Mouse (Mus musculus): ENCODE results near the gene Slc47a1. TPM values are rescaled to one million over a fixed set of nuclear protein-coding genes. Genes with fewer than 3 reads are reported as not detected.
A peak's percentile ranks its signal among the peaks of the same experiment; 100 is the strongest.

Slc47a1 gene
- polyA plus RNA-seq, 1 experiment from 2014 or later: 26.8 TPM

DNA sequence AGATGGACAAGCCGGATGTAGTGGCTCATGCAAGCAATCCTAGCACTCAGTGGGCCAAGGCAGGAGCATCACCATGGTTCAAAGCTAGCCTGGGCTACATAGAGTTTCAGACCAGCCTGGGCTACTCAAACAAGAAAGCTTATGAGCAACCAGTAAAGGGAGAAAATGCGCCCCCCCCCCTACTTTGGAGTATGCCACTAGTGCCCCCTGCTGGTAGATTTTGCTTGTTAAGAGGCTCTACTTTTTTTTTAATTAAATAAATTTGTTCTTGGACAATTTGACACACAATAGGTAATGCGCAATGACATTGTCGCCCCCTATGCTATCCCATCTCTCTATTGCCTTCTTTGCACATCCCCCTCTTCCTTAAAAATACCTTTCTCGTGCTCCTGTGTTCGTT is 9.9 kb upstream of the Slc47a1 start:
- no peak overlapping the region for H3K27ac ChIP-seq (ENCODE audit: low read length)
- no peaks in the 10 kb centered on the region for H3K4me1 ChIP-seq (ENCODE audit: control insufficient read depth, insufficient read depth, low read length)
- H3K27me3 ChIP-seq (ENCODE audit: control insufficient read depth, insufficient read depth, low read length): no peaks in the 10 kb centered on the region
- H3K9ac ChIP-seq (ENCODE audit: low read length): no peak overlapping the region
- 66% methylated on average over 6 of the region's 6 CpGs for WGBS
- no peaks in the 10 kb centered on the region for H3K9me3 ChIP-seq (replicated peaks; ENCODE audit: control insufficient read depth, low read length)
- no peak for ATAC-seq (replicated peaks; ENCODE audit: extremely low read depth, insufficient read depth, low FRiP score)
- H3K4me3 ChIP-seq (ENCODE audit: low read length): no peak overlapping the region
- H3K4me2 ChIP-seq (ENCODE audit: low read depth, low read length): no peak overlapping the region
- no peaks in the 10 kb centered on the region for H3K36me3 ChIP-seq (ENCODE audit: control insufficient read depth, insufficient read depth)

GRCm38 (mm10) chr11:61387233-61387632 is 9.1 kb upstream of the Slc47a1 start:
- no peak overlapping the region for H3K4me3 ChIP-seq (ENCODE audit: low read length)
- no peak overlapping the region for H3K9ac ChIP-seq (ENCODE audit: low read length)
- no peaks in the 10 kb centered on the region for H3K4me1 ChIP-seq (ENCODE audit: control insufficient read depth, insufficient read depth, low read length)
- H3K36me3 ChIP-seq (ENCODE audit: control insufficient read depth, insufficient read depth): no peaks in the 10 kb centered on the region
- WGBS: 71% methylated on average over 6 of the region's 6 CpGs
- H3K4me2 ChIP-seq (ENCODE audit: low read depth, low read length): no peak overlapping the region
- ATAC-seq (replicated peaks; ENCODE audit: extremely low read depth, insufficient read depth, low FRiP score): no peak
- no peaks in the 10 kb centered on the region for H3K9me3 ChIP-seq (replicated peaks; ENCODE audit: control insufficient read depth, low read length)
- no peak overlapping the region for H3K27ac ChIP-seq (ENCODE audit: low read length)
- H3K27me3 ChIP-seq (ENCODE audit: control insufficient read depth, insufficient read depth, low read length): no peaks in the 10 kb centered on the region

GRCm38 (mm10) chr11:61385725-61386124 is 7.6 kb upstream of the Slc47a1 start:
- ATAC-seq (replicated peaks; ENCODE audit: extremely low read depth, insufficient read depth, low FRiP score): no peak

DNA sequence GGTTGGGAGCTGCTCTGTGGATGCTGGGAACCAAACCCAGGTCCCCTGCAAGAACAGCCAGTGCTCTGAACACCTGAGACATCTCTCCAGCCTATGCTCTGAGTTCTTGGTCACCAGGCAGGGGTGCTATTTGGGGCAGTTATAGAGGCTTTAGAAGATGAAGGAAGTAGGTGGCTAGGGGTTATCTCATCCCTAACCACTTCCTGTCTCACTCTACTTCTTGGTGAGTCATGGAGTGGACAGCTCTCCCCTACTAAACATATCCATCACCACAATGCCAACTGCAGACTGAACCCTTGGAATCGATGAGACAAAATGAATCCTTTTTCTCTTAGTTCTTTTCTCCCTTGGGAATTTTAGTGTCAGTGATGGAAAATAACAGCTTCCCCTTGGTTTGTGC is 3.1 kb upstream of the Slc47a1 start:
- no peak overlapping the region for H3K4me3 ChIP-seq (ENCODE audit: low read length)
- WGBS: 81% methylated on average over 1 of the region's 1 CpGs
- H3K36me3 ChIP-seq (ENCODE audit: control insufficient read depth, insufficient read depth): no peaks in the 10 kb centered on the region
- ATAC-seq (replicated peaks; ENCODE audit: extremely low read depth, insufficient read depth, low FRiP score): no peak
- H3K9me3 ChIP-seq (replicated peaks; ENCODE audit: control insufficient read depth, low read length): no peaks in the 10 kb centered on the region
- peaks cover 11% of the 10 kb centered on the region for H3K4me1 ChIP-seq (ENCODE audit: control insufficient read depth, insufficient read depth, low read length)
- peaks cover 17% of the 10 kb centered on the region for H3K27me3 ChIP-seq (ENCODE audit: control insufficient read depth, insufficient read depth, low read length)
- H3K9ac ChIP-seq (ENCODE audit: low read length): no peak overlapping the region
- H3K4me2 ChIP-seq (ENCODE audit: low read depth, low read length): no peak overlapping the region
- H3K27ac ChIP-seq (ENCODE audit: low read length): no peak overlapping the region

More at GRCm38 (mm10) chr11:61385725-61386124, 7.6 kb upstream of the Slc47a1 start:
- 53% methylated on average over 4 of the region's 4 CpGs for WGBS
- no peaks in the 10 kb centered on the region for H3K9me3 ChIP-seq (replicated peaks; ENCODE audit: control insufficient read depth, low read length)
- no peaks in the 10 kb centered on the region for H3K36me3 ChIP-seq (ENCODE audit: control insufficient read depth, insufficient read depth)
- no peak overlapping the region for H3K4me3 ChIP-seq (ENCODE audit: low read length)
- no peak overlapping the region for H3K27ac ChIP-seq (ENCODE audit: low read length)
- no peak overlapping the region for H3K4me2 ChIP-seq (ENCODE audit: low read depth, low read length)
- no peaks in the 10 kb centered on the region for H3K4me1 ChIP-seq (ENCODE audit: control insufficient read depth, insufficient read depth, low read length)
- H3K9ac ChIP-seq (ENCODE audit: low read length): no peak overlapping the region
- H3K27me3 ChIP-seq (ENCODE audit: control insufficient read depth, insufficient read depth, low read length): no peaks in the 10 kb centered on the region

- Histone ChIP-seq H3K9ac (ENCODE audit: low read length) (no peak overlapping the region), H3K4me3 (ENCODE audit: low read length) (no peak overlapping the region), H3K4me2 (ENCODE audit: low read depth, low read length) (no peak overlapping the region), H3K27ac (ENCODE audit: low read length) (no peak overlapping the region), H3K9me3 (replicated peaks; ENCODE audit: control insufficient read depth, low read length) (no peaks in the 10 kb centered on the region), H3K27me3 (ENCODE audit: control insufficient read depth, insufficient read depth, low read length) (peaks cover 17% of the 10 kb centered on the region), H3K36me3 (ENCODE audit: control insufficient read depth, insufficient read depth) (no peaks in the 10 kb centered on the region), H3K4me1 (ENCODE audit: control insufficient read depth, insufficient read depth, low read length) (peaks cover 11% of the 10 kb centered on the region)
- ATAC-seq (replicated peaks; ENCODE audit: extremely low read depth, insufficient read depth, low FRiP score): no peak
- WGBS: 79% methylated on average over 4 of the region's 4 CpGs
Measured at GRCm38 (mm10) chr11:61378651-61379050, 506 bp upstream of the Slc47a1 start.

DNA sequence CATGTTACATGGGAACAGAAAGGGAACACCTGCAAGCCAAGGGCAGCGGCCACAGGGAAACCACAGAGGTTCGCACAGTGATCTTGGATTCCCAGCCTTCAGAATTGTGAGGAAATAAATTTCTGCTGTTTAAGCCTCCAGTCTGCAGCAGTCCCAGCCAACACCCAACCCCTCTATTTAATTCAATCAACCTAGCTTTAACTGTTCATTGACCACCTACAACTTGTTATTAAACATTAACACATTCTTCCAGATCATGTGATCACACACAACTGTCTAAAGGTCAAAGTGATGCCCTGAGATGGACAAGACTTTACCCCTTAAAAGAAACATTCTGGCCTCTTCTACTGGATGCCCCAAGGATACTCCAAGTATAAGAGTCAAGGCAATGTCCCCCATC is 9.5 kb downstream of the Slc47a1 start:
- Histone ChIP-seq H3K27me3 (ENCODE audit: control insufficient read depth, insufficient read depth, low read length) (peaks cover 5% of the 10 kb centered on the region; the same call in 1 of the 2 replicates), H3K9ac (ENCODE audit: low read length) (no peak overlapping the region), H3K9me3 (replicated peaks; ENCODE audit: control insufficient read depth, low read length) (no peaks in the 10 kb centered on the region), H3K27ac (ENCODE audit: low read length) (no peak overlapping the region), H3K4me1 (ENCODE audit: control insufficient read depth, insufficient read depth, low read length) (peaks cover 28% of the 10 kb centered on the region), H3K36me3 (ENCODE audit: control insufficient read depth, insufficient read depth) (no peaks in the 10 kb centered on the region), H3K4me2 (ENCODE audit: low read depth, low read length) (no peak overlapping the region), H3K4me3 (ENCODE audit: low read length) (no peak overlapping the region)
- no peak for ATAC-seq (replicated peaks; ENCODE audit: extremely low read depth, insufficient read depth, low FRiP score)
- 91% methylated on average over 2 of the region's 2 CpGs for WGBS

DNA sequence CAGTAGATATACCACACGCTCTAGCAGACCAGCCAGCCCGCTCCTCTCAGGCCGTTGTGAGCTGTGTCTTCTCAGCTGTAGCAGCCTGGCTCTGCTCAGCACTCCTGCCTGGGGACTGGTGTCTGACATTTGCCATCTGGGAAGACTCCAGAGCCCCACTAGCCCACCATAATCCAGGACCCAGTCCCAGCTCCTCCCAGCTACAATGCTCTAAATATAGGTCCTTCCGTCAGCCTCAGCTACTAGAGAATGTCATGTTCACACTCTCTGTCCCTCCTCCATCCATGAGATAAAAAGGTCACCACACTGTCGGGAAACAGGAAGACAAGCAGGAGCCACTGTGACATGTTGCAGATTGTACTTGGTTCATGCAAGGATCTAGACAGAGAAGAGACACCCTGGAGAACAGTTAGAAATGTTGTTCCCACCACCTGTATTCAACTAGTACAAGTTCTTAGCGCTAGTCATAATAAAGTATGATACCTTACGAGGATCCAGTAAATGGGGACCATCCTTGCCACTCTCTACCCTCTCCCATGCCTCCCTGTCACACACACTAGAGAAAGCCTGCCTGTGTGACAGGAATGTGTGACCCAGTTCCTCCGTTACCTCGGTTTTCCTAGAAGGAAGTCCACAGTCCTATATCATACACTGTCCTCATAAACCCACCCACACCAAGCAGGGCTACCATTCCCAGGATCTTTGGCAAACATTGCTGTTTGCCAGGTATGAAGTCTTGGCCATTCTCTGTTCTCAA is 11.4 kb downstream of the Slc47a1 start:
- Histone ChIP-seq H3K9ac (ENCODE audit: low read length) (peak overlapping the region; percentile 51; the same call in 1 of the 2 replicates), H3K4me3 (ENCODE audit: low read length) (peak overlapping the region; percentile 16), H3K36me3 (ENCODE audit: control insufficient read depth, insufficient read depth) (no peaks in the 10 kb centered on the region), H3K27me3 (ENCODE audit: control insufficient read depth, insufficient read depth, low read length) (0 out of 2 replicates have a peak, but pooled peaks cover 1% of the 10 kb centered on the region), H3K27ac (ENCODE audit: low read length) (peak overlapping the region; percentile 93), H3K9me3 (replicated peaks; ENCODE audit: control insufficient read depth, low read length) (no peaks in the 10 kb centered on the region), H3K4me1 (ENCODE audit: control insufficient read depth, insufficient read depth, low read length) (peaks cover 30% of the 10 kb centered on the region), H3K4me2 (ENCODE audit: low read depth, low read length) (peak overlapping the region; percentile 56)
- ATAC-seq (replicated peaks; ENCODE audit: extremely low read depth, insufficient read depth, low FRiP score): peak; percentile 93
- WGBS: 27% methylated on average over 9 of the region's 9 CpGs

DNA sequence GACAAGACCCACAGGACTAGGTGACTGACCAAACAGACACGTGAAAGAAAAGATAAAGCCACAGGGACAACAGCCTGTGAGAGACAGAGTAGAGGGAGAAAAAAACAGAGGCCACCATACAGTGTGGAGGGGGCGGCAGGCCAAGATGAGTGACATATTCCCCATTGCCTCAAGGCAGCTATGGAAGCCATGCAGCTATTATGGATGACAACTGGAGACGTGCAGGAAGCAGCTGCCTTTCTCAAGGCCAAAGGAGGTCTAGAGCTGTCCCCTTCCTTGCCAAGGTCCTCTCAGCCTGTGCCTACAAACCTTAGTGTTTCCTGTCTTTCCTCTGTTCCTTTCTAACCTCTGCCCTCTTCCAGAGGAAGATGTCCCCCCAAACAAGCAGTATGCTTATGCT is 12.2 kb downstream of the Slc47a1 start:
- no peak for ATAC-seq (replicated peaks; ENCODE audit: extremely low read depth, insufficient read depth, low FRiP score)
- H3K36me3 ChIP-seq (ENCODE audit: control insufficient read depth, insufficient read depth): no peaks in the 10 kb centered on the region
- peak overlapping the region; percentile 16 for H3K4me3 ChIP-seq (ENCODE audit: low read length)
- H3K9ac ChIP-seq (ENCODE audit: low read length): peak overlapping the region; percentile 51; the same call in 1 of the 2 replicates
- peak overlapping the region; percentile 93 for H3K27ac ChIP-seq (ENCODE audit: low read length)
- 37% methylated on average over 3 of the region's 3 CpGs for WGBS
- H3K9me3 ChIP-seq (replicated peaks; ENCODE audit: control insufficient read depth, low read length): no peaks in the 10 kb centered on the region
- H3K4me1 ChIP-seq (ENCODE audit: control insufficient read depth, insufficient read depth, low read length): peaks cover 34% of the 10 kb centered on the region
- no peaks in the 10 kb centered on the region for H3K27me3 ChIP-seq (ENCODE audit: control insufficient read depth, insufficient read depth, low read length)
- H3K4me2 ChIP-seq (ENCODE audit: low read depth, low read length): peak overlapping the region; percentile 56

GRCm38 (mm10) chr11:61364096-61364495 is 14.0 kb downstream of the Slc47a1 start:
- Histone ChIP-seq H3K36me3 (ENCODE audit: control insufficient read depth, insufficient read depth) (no peaks in the 10 kb centered on the region), H3K9me3 (replicated peaks; ENCODE audit: control insufficient read depth, low read length) (no peaks in the 10 kb centered on the region), H3K4me2 (ENCODE audit: low read depth, low read length) (no peak overlapping the region), H3K4me1 (ENCODE audit: control insufficient read depth, insufficient read depth, low read length) (peaks cover 34% of the 10 kb centered on the region), H3K27me3 (ENCODE audit: control insufficient read depth, insufficient read depth, low read length) (no peaks in the 10 kb centered on the region), H3K27ac (ENCODE audit: low read length) (no peak overlapping the region), H3K9ac (ENCODE audit: low read length) (no peak overlapping the region), H3K4me3 (ENCODE audit: low read length) (no peak overlapping the region)
- no peak for ATAC-seq (replicated peaks; ENCODE audit: extremely low read depth, insufficient read depth, low FRiP score)
- 84% methylated on average over 6 of the region's 6 CpGs for WGBS
